Mouse (Mus musculus) E14TG2a.4 (cell line): Measurements from ENCODE around the gene Iqgap2.

ENCODE experiments used
- CTCF ChIP-seq: conservative IDR thresholded peaks from 2 replicates; pipeline ENCODE4 v1.5.1; 2014; ENCODE audit warnings: low read length
- POU5F1 ChIP-seq: IDR thresholded peaks from 2 replicates; pipeline ENCODE4 v1.6.1; 2014; ENCODE audit warnings: low read length, borderline replicate concordance

DNA sequence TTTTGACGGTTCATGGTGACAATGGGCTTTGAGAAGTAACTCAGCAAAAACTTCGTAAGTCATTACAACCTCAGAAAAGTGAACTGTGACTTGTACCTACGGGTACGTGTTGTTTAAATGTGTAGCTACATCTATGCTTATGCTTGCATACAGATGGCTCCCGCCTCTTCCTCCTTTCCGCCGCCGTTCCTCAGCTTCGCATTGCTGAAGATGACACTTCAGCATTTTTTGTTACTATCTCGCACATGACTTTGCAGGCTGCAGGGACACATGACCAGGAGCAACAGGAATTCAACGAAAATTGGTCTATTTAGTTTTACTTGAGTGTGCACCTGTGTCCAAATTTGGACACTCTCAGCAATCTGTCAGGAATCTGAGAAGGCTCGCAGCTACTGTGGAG is 3.1 kb downstream of the Iqgap2 start:
- TF ChIP-seq POU5F1 (no peak), CTCF (no peak)
